Mouse (Mus musculus) liver, adult 2 months (tissue): ENCODE results near the gene Sh3bgr.

Experiments
- CTCF ChIP-seq: fragments of 200-500 bp; IDR thresholded peaks from 2 replicates; pipeline ENCODE4 v1.5.1; 2011; ENCODE audit warnings: low read depth, low read length, control low read depth
- POLR2A ChIP-seq: fragments of 200-500 bp; IDR thresholded peaks from 2 replicates; pipeline ENCODE4 v1.6.1; 2011; ENCODE audit warnings: low read length, control low read depth; ENCODE audit not compliant: insufficient read depth; ENCODE audit errors: extremely low read depth

GRCm38 (mm10) chr16:96173648-96174047, 26.6 kb upstream of the Sh3bgr start:
- TF ChIP-seq POLR2A (no peak), CTCF (no peak)
